Mouse (Mus musculus): ENCODE measurements around the gene Eif2b3.

The Eif2b3 gene

GRCm38 (mm10) chr4:117019206-117020134 lies at the start of gene Eif2b3:
TSS of gene Eif2b3 (plus strand) at chr4:117019402.
- peak; percentile 88 for DNase-seq (ENCODE audit: low spot score)

- DNase-seq (ENCODE audit: low spot score): no peak
These were observed 42.7 kb upstream of the Eif2b3 start for GRCm38 (mm10) chr4:116976503-116976902.

- DNase-seq (ENCODE audit: low spot score): no peak
These were observed 33.5 kb upstream of the Eif2b3 start for GRCm38 (mm10) chr4:116985681-116986080.

- no peak for DNase-seq (ENCODE audit: low spot score)
These were observed 32.6 kb upstream of the Eif2b3 start for GRCm38 (mm10) chr4:116986400-116987121.

GRCm38 (mm10) chr4:116987122-116987456 lies 32.1 kb upstream of the Eif2b3 start:
- DNase-seq (ENCODE audit: low spot score): no peak

- no peak for DNase-seq (ENCODE audit: low spot score)
These were observed 29.5 kb upstream of the Eif2b3 start for GRCm38 (mm10) chr4:116989731-116990130.

- DNase-seq (ENCODE audit: low spot score): peak; percentile 53
These were observed 27.8 kb upstream of the Eif2b3 start for GRCm38 (mm10) chr4:116991366-116991765.

GRCm38 (mm10) chr4:116993672-116994621 lies 25.3 kb upstream of the Eif2b3 start, which contains the start of gene Urod:
TSS of gene Urod (minus strand) at chr4:116994413.
- DNase-seq (ENCODE audit: low spot score): peak; percentile 93

GRCm38 (mm10) chr4:116995131-116995797 lies 23.9 kb upstream of the Eif2b3 start, which contains the start of gene Hectd3:
TSS of gene Hectd3 (plus strand) at chr4:116995317.
- DNase-seq (ENCODE audit: low spot score): peak; percentile 82

- peak; percentile 75 for DNase-seq (ENCODE audit: low spot score)
These were observed 23.4 kb upstream of the Eif2b3 start for GRCm38 (mm10) chr4:116995798-116996135.

GRCm38 (mm10) chr4:116999513-117000154 lies 19.6 kb upstream of the Eif2b3 start:
- no peak for DNase-seq (ENCODE audit: low spot score)

GRCm38 (mm10) chr4:117001957-117002356 lies 17.2 kb upstream of the Eif2b3 start:
- DNase-seq (ENCODE audit: low spot score): no peak

- DNase-seq (ENCODE audit: low spot score): peak; percentile 61
These were observed 16.4 kb upstream of the Eif2b3 start for GRCm38 (mm10) chr4:117002543-117003521.

- no peak for DNase-seq (ENCODE audit: low spot score)
These were observed 14.6 kb upstream of the Eif2b3 start for GRCm38 (mm10) chr4:117004649-117005048.

GRCm38 (mm10) chr4:117005611-117006400 lies 13.4 kb upstream of the Eif2b3 start:
- no peak for DNase-seq (ENCODE audit: low spot score)

GRCm38 (mm10) chr4:117007058-117007457 lies 12.1 kb upstream of the Eif2b3 start:
- DNase-seq (ENCODE audit: low spot score): no peak

GRCm38 (mm10) chr4:117010231-117010630 lies 9.0 kb upstream of the Eif2b3 start:
- no peak for DNase-seq (ENCODE audit: low spot score)

GRCm38 (mm10) chr4:117013596-117013995 lies 5.6 kb upstream of the Eif2b3 start:
- DNase-seq (ENCODE audit: low spot score): no peak

- no peak for DNase-seq (ENCODE audit: low spot score)
These were observed 4.2 kb upstream of the Eif2b3 start for GRCm38 (mm10) chr4:117014901-117015415.
